Mouse (Mus musculus) heart, embryonic 12.5 days (tissue): ENCODE measurements around the gene Arap1. TPM values are rescaled to one million over a fixed set of nuclear protein-coding genes. Genes with fewer than 3 reads are reported as not detected.

Source experiments
- ATAC-seq: fragments of 200-750 bp; cut with Nextera tagmentation; 2 replicates; pipeline ENCODE4 v1.8.0; 2017; ENCODE audit warnings: moderate TSS enrichment, moderate library complexity; ENCODE audit not compliant: insufficient number of reproducible peaks, low FRiP score
- H3K27ac ChIP-seq: fragments of 300-500 bp; sonication (generic); 2 replicates; pipeline ENCODE4 v1.5.1; 2016; ENCODE audit warnings: mild to moderate bottlenecking, moderate library complexity; ENCODE audit not compliant: poor library complexity, severe bottlenecking
- H3K27me3 ChIP-seq: fragments of 300-500 bp; sonication (generic); replicated peaks from 2 replicates; pipeline ENCODE4 v1.6.1; 2016; ENCODE audit warnings: mild to moderate bottlenecking, moderate library complexity
- H3K36me3 ChIP-seq: fragments of 300-500 bp; sonication (generic); 2 replicates; pipeline ENCODE4 v1.6.1; 2016; ENCODE audit warnings: mild to moderate bottlenecking, moderate library complexity
- H3K4me1 ChIP-seq: fragments of 300-500 bp; sonication (generic); replicated peaks from 2 replicates; pipeline ENCODE4 v1.6.1; 2016; ENCODE audit warnings: mild to moderate bottlenecking
- H3K4me2 ChIP-seq: fragments of 300-500 bp; sonication (generic); 2 replicates; pipeline ENCODE4 v1.6.1; 2016; ENCODE audit warnings: mild to moderate bottlenecking, moderate library complexity
- H3K4me3 ChIP-seq: fragments of 300-500 bp; sonication (generic); 2 replicates; pipeline ENCODE4 v1.5.1; 2016; ENCODE audit warnings: mild to moderate bottlenecking
- H3K9ac ChIP-seq: fragments of 300-500 bp; sonication (generic); 2 replicates; pipeline ENCODE4 v1.6.1; 2016; ENCODE audit warnings: mild to moderate bottlenecking, moderate library complexity
- H3K9me3 ChIP-seq: fragments of 300-500 bp; sonication (generic); replicated peaks from 2 replicates; pipeline ENCODE4 v1.6.1; 2016; ENCODE audit warnings: mild to moderate bottlenecking, moderate library complexity
- WGBS: fragments of 180-500 bp; shearing (Covaris S2); methylation state at CpG from one replicate; pipeline ENCODE4 v1.1.7; 2016; 5-methylcytosine and 5-hydroxymethylcytosine counted together
- polyA plus RNA-seq: library from polyadenylated mRNA; unstranded; fragments of >200 nt; fragmentation: Nextera tagmentation; extraction: Ambion mirVana; gene quantifications from 2 replicates; pipeline ENCODE4 v1.2.1, GENCODE M21; 2016

Arap1 gene
- polyA plus RNA-seq, 1 experiment from 2014 or later: 19.9 TPM

DNA sequence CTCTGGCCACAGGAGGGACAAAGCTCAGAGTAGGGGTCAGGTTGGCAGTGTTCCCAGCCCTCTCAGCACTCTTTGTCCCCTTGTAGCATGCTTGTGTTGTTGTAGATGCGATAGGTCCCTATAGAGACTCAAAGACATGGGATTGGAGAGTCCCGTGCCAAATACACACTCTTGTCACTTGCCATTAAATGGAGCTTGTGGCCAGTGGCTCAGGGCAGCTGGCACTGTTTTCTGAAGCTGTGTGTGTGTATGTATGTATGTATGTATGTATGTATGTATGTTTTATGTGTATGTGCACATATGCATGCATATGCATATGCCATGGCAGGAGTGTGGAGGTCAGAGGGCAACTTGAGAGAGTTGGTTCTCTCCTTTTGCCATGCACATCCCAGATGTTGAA, 20.1 kb upstream of the Arap1 start:
- H3K4me3 ChIP-seq: no peak overlapping the region
- 88% methylated on average over 2 of the region's 2 CpGs for WGBS
- H3K36me3 ChIP-seq: no peaks in the 10 kb centered on the region
- H3K4me1 ChIP-seq: peaks cover 40% of the 10 kb centered on the region
- no peak overlapping the region for H3K9ac ChIP-seq
- peaks cover 45% of the 10 kb centered on the region for H3K27me3 ChIP-seq
- ATAC-seq: no peak
- no peak overlapping the region for H3K27ac ChIP-seq
- H3K4me2 ChIP-seq: no peak overlapping the region
- H3K9me3 ChIP-seq: no peaks in the 10 kb centered on the region

DNA sequence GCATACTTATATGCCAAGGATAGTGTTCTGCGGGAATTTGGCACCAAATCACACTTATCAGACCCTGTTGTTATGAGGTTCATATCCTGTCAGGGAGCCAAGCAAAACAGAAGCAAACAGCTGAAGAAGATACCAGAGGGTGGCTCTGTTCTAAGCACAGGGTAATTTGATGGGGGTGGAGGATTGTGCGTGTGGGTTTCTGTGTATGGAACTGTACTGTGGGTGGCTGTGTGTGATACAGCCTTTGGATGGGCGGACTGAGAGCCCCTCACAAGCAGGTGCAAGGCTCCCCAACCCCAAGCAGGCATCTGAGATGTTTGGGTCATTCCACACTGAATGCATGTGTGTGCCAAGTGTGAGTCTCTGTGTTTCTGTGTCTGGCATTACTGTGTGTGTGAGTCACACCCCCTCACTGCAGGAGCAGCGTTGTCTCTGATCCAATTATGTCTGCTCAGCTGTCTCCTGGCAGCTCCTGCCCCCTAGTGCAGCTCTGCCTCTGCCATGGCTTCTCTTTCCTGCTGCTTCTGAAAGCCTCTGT, 19.2 kb upstream of the Arap1 start:
- no peak overlapping the region for H3K9ac ChIP-seq
- 53% methylated on average over 4 of the region's 4 CpGs for WGBS

DNA sequence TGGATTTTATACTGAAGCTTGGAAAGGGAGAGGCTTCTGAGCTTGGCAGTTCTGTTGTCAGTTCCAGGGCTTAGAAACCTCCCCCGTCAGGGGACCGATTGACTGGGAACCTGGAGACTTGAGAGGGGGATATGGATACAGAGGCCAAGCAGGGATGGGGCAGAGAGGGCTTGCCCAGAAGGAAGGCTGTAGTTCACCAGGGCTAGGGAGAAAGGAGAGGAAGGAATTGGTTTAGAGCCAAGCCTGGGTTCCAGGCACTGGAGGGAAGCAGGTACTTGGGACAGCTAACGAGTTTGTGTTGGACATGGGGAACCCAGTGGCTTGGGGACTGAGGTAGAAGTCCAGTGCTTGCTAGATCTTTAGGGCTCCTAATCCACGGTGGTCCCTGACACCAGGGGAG, 18.3 kb upstream of the Arap1 start:
- no peak overlapping the region for H3K4me3 ChIP-seq
- no peaks in the 10 kb centered on the region for H3K36me3 ChIP-seq
- peaks cover 41% of the 10 kb centered on the region for H3K27me3 ChIP-seq
- ATAC-seq: no peak
- 0 out of 2 replicates have a peak overlapping the region, but pooled peaks have one; percentile 32 for H3K9ac ChIP-seq
- no peaks in the 10 kb centered on the region for H3K9me3 ChIP-seq
- peaks cover 29% of the 10 kb centered on the region for H3K4me1 ChIP-seq
- no peak overlapping the region for H3K4me2 ChIP-seq
- 62% methylated on average over 4 of the region's 4 CpGs for WGBS
- no peak overlapping the region for H3K27ac ChIP-seq

More for the DNA sequence above, 19.2 kb upstream of the Arap1 start:
- peaks cover 38% of the 10 kb centered on the region for H3K4me1 ChIP-seq
- no peak overlapping the region for H3K4me2 ChIP-seq
- no peaks in the 10 kb centered on the region for H3K36me3 ChIP-seq
- H3K27me3 ChIP-seq: peaks cover 42% of the 10 kb centered on the region
- no peaks in the 10 kb centered on the region for H3K9me3 ChIP-seq
- no peak for ATAC-seq
- H3K27ac ChIP-seq: no peak overlapping the region
- no peak overlapping the region for H3K4me3 ChIP-seq

DNA sequence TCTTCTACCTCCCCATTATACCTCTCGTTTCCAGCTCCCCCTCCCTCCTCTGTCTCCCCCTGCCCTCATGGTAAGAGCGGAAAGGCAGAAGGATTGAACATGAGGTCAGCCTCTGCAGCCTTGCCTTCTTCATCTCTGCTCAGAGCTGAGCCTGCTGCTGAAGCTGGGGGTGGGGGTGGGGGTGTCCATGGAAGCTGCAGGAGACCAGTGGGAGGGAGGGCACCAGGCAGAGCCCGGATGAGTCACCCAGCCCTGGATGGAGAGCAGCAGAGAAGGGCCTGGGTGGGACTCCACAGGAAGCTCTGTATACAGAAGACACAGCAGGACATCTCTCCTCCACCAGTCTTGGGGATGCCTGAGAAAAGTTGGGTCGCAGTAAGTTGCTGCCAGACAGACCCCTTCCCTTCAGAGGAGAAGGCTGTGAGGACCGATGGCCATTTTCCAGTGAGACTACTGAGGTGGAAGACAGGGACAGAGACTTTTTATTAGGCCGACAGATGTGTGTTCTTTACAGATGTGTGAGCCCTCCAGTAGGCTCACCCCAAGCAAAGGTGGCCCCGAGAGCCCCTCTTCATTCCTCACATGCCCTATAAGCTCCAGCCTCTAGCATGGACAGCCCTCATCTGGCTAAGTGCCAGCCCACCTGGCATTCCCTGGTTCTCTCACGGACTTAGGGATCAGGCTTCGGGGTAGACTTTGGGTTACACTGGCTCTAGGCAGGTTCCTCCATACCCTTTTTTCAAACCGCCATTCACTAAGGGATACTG, 17.6 kb upstream of the Arap1 start:
- Histone ChIP-seq H3K27ac (no peak overlapping the region), H3K4me2 (no peak overlapping the region), H3K9ac (no peak overlapping the region), H3K4me3 (no peak overlapping the region), H3K4me1 (peaks cover 28% of the 10 kb centered on the region), H3K27me3 (peaks cover 36% of the 10 kb centered on the region), H3K36me3 (no peaks in the 10 kb centered on the region), H3K9me3 (no peaks in the 10 kb centered on the region)
- 60% methylated on average over 10 of the region's 10 CpGs for WGBS
- no peak for ATAC-seq

DNA sequence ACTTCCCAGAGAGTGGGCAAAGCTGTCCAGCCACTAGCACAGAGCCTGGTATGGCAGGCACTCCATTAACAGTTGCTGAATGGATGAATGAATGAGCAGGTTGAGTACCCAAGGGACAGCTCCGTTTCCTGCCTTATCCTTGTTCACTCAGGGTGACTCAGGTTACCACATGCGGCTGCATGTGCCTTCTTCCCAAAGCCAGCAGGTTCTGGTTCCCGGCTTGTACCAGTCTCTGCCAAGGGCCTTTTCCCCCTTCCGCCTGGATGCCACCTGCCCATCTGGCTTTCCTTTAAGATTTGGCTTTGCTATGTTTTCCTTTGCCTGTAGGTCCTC, 17.1 kb upstream of the Arap1 start:
- Histone ChIP-seq H3K4me3 (no peak overlapping the region), H3K27me3 (peaks cover 32% of the 10 kb centered on the region), H3K36me3 (no peaks in the 10 kb centered on the region), H3K4me1 (peaks cover 28% of the 10 kb centered on the region), H3K4me2 (no peak overlapping the region), H3K9ac (no peak overlapping the region), H3K27ac (no peak overlapping the region), H3K9me3 (no peaks in the 10 kb centered on the region)
- 74% methylated on average over 4 of the region's 4 CpGs for WGBS
- no peak for ATAC-seq

DNA sequence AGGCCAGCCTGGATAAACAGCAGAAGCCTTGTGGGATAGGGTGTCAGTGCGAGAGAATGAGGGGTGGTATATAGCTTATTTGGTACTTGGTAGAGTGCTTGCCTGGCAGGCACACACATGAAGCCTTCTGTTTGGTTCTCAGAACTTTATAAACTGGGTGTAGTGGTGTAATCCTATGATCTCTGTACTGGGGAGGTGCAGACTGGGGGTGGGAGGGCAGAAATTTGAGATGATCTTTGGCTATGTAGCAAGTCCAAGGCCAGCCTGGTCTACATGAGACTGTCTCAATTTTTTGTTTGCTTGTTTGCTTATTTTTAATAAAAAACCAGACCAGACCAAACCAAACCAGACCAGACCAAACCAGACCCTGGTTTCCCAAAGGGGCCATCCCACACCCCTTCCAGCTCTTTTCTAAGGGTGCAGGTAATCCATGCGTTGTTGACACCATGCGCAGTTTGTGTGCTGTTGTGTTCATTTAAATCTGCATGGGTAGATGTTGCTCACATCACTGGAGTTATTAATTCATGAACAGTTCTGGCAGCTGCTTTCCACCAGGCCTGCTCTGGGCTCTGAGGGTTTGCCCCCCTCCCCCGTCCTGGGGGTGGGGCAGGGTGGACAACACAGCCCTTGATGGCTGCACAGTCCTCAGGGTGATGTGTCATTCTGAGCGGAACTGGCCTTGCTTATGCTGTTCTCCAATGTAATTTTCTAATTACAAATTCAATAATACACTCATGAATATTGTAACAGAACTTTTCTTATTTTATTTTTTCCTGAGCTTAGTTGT, 15.6 kb upstream of the Arap1 start:
- no peaks in the 10 kb centered on the region for H3K36me3 ChIP-seq
- no peaks in the 10 kb centered on the region for H3K9me3 ChIP-seq
- H3K27ac ChIP-seq: no peak overlapping the region
- ATAC-seq: no peak
- 86% methylated on average over 5 of the region's 5 CpGs for WGBS
- no peak overlapping the region for H3K4me2 ChIP-seq
- peaks cover 18% of the 10 kb centered on the region for H3K27me3 ChIP-seq
- no peak overlapping the region for H3K4me3 ChIP-seq
- no peak overlapping the region for H3K9ac ChIP-seq
- peaks cover 28% of the 10 kb centered on the region for H3K4me1 ChIP-seq

DNA sequence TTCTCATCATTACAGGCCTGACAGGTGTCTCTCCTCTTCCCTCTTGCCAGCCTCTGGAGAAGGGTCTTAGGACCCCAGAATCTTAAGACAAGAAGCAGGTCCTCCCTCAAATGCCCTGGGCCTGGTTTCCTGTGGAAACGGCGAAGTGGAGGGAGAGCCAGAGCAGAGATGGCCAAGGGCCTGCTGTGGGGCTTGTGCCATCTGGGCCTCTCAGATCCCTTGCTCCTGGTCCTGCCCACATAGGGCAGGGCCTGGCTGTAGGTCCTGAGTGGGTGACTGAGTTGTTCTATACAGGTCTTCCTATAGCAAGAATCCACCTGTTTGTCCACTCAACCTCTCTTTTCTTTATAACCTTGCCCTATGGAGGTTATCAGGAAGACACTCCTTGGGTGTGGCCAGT, 12.6 kb upstream of the Arap1 start:
- Histone ChIP-seq H3K4me2 (no peak overlapping the region), H3K27ac (no peak overlapping the region), H3K9me3 (no peaks in the 10 kb centered on the region), H3K36me3 (no peaks in the 10 kb centered on the region), H3K9ac (no peak overlapping the region), H3K27me3 (peaks cover 8% of the 10 kb centered on the region), H3K4me3 (no peak overlapping the region), H3K4me1 (peaks cover 8% of the 10 kb centered on the region)
- ATAC-seq: no peak
- 73% methylated on average over 2 of the region's 2 CpGs for WGBS

DNA sequence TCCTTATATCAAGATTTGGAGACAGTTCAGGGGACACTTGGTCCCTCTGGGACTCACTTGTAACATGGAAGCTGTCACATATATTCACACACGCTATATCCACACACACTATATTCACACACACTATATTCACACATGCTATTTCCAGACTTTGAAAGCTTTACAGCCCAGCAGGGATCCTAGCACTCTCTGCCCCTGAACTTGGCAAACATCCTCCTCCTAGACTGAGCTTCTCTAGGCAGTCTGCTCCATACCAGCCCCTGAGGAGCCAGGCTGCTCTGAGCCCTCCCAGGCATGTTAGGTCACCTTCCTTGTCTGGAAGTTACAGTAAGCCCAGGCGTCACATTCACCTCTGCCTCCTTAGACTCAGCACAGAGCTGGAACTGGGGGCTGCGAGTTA, 11.2 kb upstream of the Arap1 start:
- Histone ChIP-seq H3K27ac (no peak overlapping the region), H3K36me3 (no peaks in the 10 kb centered on the region), H3K4me2 (no peak overlapping the region), H3K4me3 (no peak overlapping the region), H3K4me1 (peaks cover 14% of the 10 kb centered on the region), H3K27me3 (peaks cover 6% of the 10 kb centered on the region), H3K9me3 (no peaks in the 10 kb centered on the region), H3K9ac (no peak overlapping the region)
- 63% methylated on average over 3 of the region's 3 CpGs for WGBS
- no peak for ATAC-seq

DNA sequence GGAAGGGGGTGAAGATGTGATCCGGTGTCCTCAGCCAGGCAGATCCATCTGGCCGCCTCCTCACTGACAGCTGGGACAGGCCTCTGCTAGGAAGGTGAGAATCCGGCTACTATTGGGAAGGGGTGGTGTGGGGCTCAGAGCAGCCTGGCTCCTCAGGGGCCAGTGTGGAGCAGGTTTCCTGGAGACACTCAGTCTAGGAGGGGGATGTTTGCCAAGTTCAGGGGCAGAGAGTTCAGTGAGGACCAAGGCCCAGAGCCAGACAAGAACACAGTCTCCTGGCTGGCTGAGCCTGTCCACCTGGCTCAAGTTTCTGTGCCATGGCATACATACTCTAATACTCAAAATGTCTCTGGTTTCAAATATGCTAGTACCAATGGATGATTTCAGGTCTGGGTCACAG, 10.5 kb upstream of the Arap1 start:
- Histone ChIP-seq H3K36me3 (no peaks in the 10 kb centered on the region), H3K27ac (no peak overlapping the region), H3K4me2 (no peak overlapping the region), H3K9ac (no peak overlapping the region), H3K4me1 (peaks cover 19% of the 10 kb centered on the region), H3K9me3 (no peaks in the 10 kb centered on the region), H3K27me3 (peaks cover 7% of the 10 kb centered on the region), H3K4me3 (no peak overlapping the region)
- 76% methylated on average over 3 of the region's 3 CpGs for WGBS
- ATAC-seq: no peak

DNA sequence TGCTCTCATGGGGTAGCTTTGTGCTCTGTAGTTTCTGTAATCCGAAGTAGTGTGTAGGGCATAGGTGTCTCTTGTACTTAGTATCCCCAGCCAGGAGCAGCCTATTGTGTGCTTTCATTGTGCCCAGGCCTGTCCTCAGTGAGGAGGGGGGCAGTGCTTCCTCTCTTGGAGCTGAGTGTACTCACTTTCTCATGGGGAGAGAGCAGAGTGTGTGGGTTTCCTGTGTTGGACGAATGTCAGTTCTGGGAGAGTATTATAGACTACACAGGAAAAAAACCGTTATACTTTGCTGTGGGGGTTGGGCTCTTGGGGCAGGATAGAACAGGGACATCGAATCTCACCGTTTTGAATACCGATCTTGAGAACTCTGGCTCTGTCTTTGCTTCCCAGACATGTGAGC, 6.5 kb upstream of the Arap1 start:
- no peaks in the 10 kb centered on the region for H3K9me3 ChIP-seq
- peak; percentile 34; the same call in 1 of the 2 replicates for ATAC-seq
- no peak overlapping the region for H3K4me3 ChIP-seq
- H3K9ac ChIP-seq: no peak overlapping the region
- H3K4me1 ChIP-seq: peaks cover 49% of the 10 kb centered on the region
- peaks cover 22% of the 10 kb centered on the region for H3K27me3 ChIP-seq
- H3K4me2 ChIP-seq: no peak overlapping the region
- H3K36me3 ChIP-seq: no peaks in the 10 kb centered on the region
- H3K27ac ChIP-seq: no peak overlapping the region
- WGBS: 59% methylated on average over 6 of the region's 6 CpGs

DNA sequence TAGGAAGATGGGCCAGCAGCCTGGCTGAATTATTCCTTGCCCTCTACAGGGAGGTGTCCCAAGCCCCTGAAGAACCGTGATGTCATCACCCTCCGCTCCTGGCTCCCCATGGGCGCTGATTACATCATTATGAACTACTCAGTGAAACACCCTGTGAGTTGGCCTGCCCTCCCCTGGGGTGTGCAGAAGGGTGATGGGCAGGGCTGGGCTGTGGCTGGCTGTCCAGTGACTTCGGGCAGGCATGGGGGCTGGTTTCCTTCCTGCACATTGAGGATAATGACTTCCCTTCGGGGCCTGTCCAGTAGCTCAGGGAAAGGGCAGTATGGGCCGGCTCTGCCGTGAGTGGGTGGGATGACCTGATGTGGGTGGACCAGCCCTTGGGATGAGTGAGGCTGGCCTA, 4.7 kb upstream of the Arap1 start:
- 71% methylated on average over 7 of the region's 7 CpGs for WGBS
- Histone ChIP-seq H3K27ac (no peak overlapping the region), H3K36me3 (no peaks in the 10 kb centered on the region), H3K9ac (no peak overlapping the region), H3K4me1 (peaks cover 59% of the 10 kb centered on the region), H3K9me3 (no peaks in the 10 kb centered on the region), H3K27me3 (peaks cover 29% of the 10 kb centered on the region), H3K4me2 (no peak overlapping the region), H3K4me3 (no peak overlapping the region)
- peak; percentile 30 for ATAC-seq
